Mouse (Mus musculus): Measurements from ENCODE around the gene Enpp4. TPM values are rescaled to one million over a fixed set of nuclear protein-coding genes. Genes with fewer than 3 reads are reported as not detected.

Enpp4 gene
- polyA plus RNA-seq, 1 experiment = 3.4 TPM

GRCm38 (mm10) chr17:44077146-44077842 lies 28.3 kb downstream of the Enpp4 start:
- Histone ChIP-seq H3K4me1 (ENCODE audit: control insufficient read depth, insufficient read depth, insufficient read length) (no peaks in the 10 kb centered on the region; the same call in 1 of the 2 replicates), H3K27me3 (ENCODE audit: control insufficient read depth, insufficient read depth, low read length) (peaks cover 2% of the 10 kb centered on the region; the same call in 1 of the 2 replicates), H3K27ac (ENCODE audit: insufficient read depth, low read length) (no peak overlapping the region), H3K4me3 (ENCODE audit: extremely low read depth, insufficient read depth, insufficient read length) (no peak overlapping the region), H3K36me3 (ENCODE audit: control insufficient read depth, insufficient read depth, low read length) (no peaks in the 10 kb centered on the region)
- no peak for TF ChIP-seq POLR2A (IDR thresholded peaks at IDR 0.05; ENCODE audit: low read depth, low read length)
- TF ChIP-seq CTCF (IDR thresholded peaks at IDR 0.05; ENCODE audit: extremely low read depth, insufficient read depth, insufficient read length, insufficient replicate concordance) = no peak
- DNase-seq (ENCODE audit: low read depth in 1 of 2, low spot score in 2 of 2) = no peak
- WGBS = 82% methylated on average over 12 of the region's 12 CpGs

DNA sequence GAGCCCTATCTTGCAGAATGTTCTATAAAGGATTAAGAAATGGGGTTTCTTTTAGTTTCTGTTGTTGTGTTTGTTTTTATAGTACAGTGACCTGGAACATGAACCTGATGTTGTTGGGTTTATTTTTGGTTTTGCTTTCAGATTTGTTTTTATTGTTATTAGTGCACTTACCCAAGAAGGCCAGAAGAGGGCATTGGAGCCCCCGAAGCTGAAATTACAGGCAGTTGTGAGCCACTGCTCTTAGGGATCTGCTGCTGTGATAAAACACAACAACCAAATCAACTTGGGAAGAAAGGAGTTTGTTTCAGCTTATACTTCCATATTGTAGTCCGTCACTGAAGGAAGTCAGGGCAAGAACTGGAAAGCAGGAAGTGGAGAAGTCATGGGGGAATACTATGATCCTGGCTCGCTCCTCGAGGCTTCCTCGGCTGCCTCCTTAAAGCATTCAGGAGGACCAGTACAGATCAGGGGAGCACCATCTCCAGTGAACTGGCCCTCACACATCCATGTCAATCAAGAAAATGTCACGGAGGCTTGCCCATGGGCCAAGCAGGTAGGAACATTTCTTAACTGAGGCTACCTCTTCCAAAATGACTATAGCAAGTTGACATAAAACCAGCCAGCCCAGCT lies 29.4 kb downstream of the Enpp4 start:
- H3K27ac ChIP-seq (ENCODE audit: insufficient read depth, low read length) = no peak overlapping the region
- peak in 1 of 2 experiments; percentile 3 for DNase-seq (ENCODE audit: low read depth in 1 of 2, low spot score in 2 of 2)
- no peaks in the 10 kb centered on the region for H3K36me3 ChIP-seq (ENCODE audit: control insufficient read depth, insufficient read depth, low read length)

DNA sequence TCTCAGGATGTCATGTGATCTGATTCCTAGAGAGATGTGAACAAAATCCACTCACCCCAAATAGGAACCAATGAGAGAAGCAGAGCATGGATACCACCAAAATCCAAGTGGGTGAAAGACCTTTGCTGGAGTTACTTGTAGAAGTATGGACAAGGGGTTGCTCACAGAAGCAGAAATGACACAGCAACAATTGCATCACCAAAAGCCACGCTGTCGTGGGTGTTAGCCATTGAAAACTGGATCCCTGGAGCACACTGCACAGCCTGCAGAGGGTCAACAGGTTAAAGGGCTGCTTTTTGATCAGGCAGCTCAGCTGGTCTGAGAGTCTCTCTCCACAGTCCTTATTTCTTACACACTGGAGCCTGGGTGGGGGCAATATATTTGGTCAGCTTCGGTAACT lies 30.0 kb downstream of the Enpp4 start:
- WGBS = 80% methylated on average over 3 of the region's 3 CpGs
- Histone ChIP-seq H3K4me1 (ENCODE audit: control insufficient read depth, insufficient read depth, insufficient read length) (no peaks in the 10 kb centered on the region; the same call in 1 of the 2 replicates), H3K27ac (ENCODE audit: insufficient read depth, low read length) (no peak overlapping the region), H3K36me3 (ENCODE audit: control insufficient read depth, insufficient read depth, low read length) (no peaks in the 10 kb centered on the region), H3K27me3 (ENCODE audit: control insufficient read depth, insufficient read depth, low read length) (peaks cover 2% of the 10 kb centered on the region; the same call in 1 of the 2 replicates), H3K4me3 (ENCODE audit: extremely low read depth, insufficient read depth, insufficient read length) (no peak overlapping the region)
- no peak for DNase-seq (ENCODE audit: low read depth in 1 of 2, low spot score in 2 of 2)
- TF ChIP-seq POLR2A (IDR thresholded peaks at IDR 0.05; ENCODE audit: low read depth, low read length) (no peak), CTCF (IDR thresholded peaks at IDR 0.05; ENCODE audit: extremely low read depth, insufficient read depth, insufficient read length, insufficient replicate concordance) (no peak)

More for the DNA sequence above, 29.4 kb downstream of the Enpp4 start:
- Histone ChIP-seq H3K27me3 (ENCODE audit: control insufficient read depth, insufficient read depth, low read length) (peaks cover 2% of the 10 kb centered on the region; the same call in 1 of the 2 replicates), H3K4me3 (ENCODE audit: extremely low read depth, insufficient read depth, insufficient read length) (no peak overlapping the region), H3K4me1 (ENCODE audit: control insufficient read depth, insufficient read depth, insufficient read length) (no peaks in the 10 kb centered on the region; the same call in 1 of the 2 replicates)
- 58% methylated on average over 6 of the region's 6 CpGs for WGBS
- TF ChIP-seq POLR2A (IDR thresholded peaks at IDR 0.05; ENCODE audit: low read depth, low read length) (no peak), CTCF (IDR thresholded peaks at IDR 0.05; ENCODE audit: extremely low read depth, insufficient read depth, insufficient read length, insufficient replicate concordance) (peak; percentile 29; the same call in 1 of the 2 replicates)

GRCm38 (mm10) chr17:44071680-44072079 lies 33.9 kb downstream of the Enpp4 start:
- Histone ChIP-seq H3K4me3 (ENCODE audit: extremely low read depth, insufficient read depth, insufficient read length) (no peak overlapping the region), H3K27ac (ENCODE audit: insufficient read depth, low read length) (no peak overlapping the region), H3K27me3 (ENCODE audit: control insufficient read depth, insufficient read depth, low read length) (no peaks in the 10 kb centered on the region), H3K4me1 (ENCODE audit: control insufficient read depth, insufficient read depth, insufficient read length) (no peaks in the 10 kb centered on the region), H3K36me3 (ENCODE audit: control insufficient read depth, insufficient read depth, low read length) (no peaks in the 10 kb centered on the region)
- no peak for DNase-seq (ENCODE audit: low read depth in 1 of 2, low spot score in 2 of 2)
- no peak for TF ChIP-seq POLR2A (IDR thresholded peaks at IDR 0.05; ENCODE audit: low read depth, low read length)
- TF ChIP-seq CTCF (IDR thresholded peaks at IDR 0.05; ENCODE audit: extremely low read depth, insufficient read depth, insufficient read length, insufficient replicate concordance) = no peak

- DNase-seq (ENCODE audit: low read depth in 1 of 2, low spot score in 2 of 2) = no peak
- 73% methylated on average over 6 of the region's 6 CpGs for WGBS
- H3K4me3 ChIP-seq (ENCODE audit: extremely low read depth, insufficient read depth, insufficient read length) = no peak overlapping the region
- H3K36me3 ChIP-seq (ENCODE audit: control insufficient read depth, insufficient read depth, low read length) = no peaks in the 10 kb centered on the region
- H3K4me1 ChIP-seq (ENCODE audit: control insufficient read depth, insufficient read depth, insufficient read length) = no peaks in the 10 kb centered on the region
- no peak overlapping the region for H3K27ac ChIP-seq (ENCODE audit: insufficient read depth, low read length)
- no peak for TF ChIP-seq CTCF (IDR thresholded peaks at IDR 0.05; ENCODE audit: extremely low read depth, insufficient read depth, insufficient read length, insufficient replicate concordance)
- TF ChIP-seq POLR2A (IDR thresholded peaks at IDR 0.05; ENCODE audit: low read depth, low read length) = no peak
- no peaks in the 10 kb centered on the region for H3K27me3 ChIP-seq (ENCODE audit: control insufficient read depth, insufficient read depth, low read length)
These were observed 36.7 kb downstream of the Enpp4 start for GRCm38 (mm10) chr17:44068876-44069275.

- 84% methylated on average over 5 of the region's 5 CpGs for WGBS
- no peaks in the 10 kb centered on the region for H3K4me1 ChIP-seq (ENCODE audit: control insufficient read depth, insufficient read depth, insufficient read length)
- DNase-seq (ENCODE audit: low read depth in 1 of 2, low spot score in 2 of 2) = no peak
These were observed 44.2 kb downstream of the Enpp4 start for GRCm38 (mm10) chr17:44061289-44061890.

More at GRCm38 (mm10) chr17:44061289-44061890, 44.2 kb downstream of the Enpp4 start:
- Histone ChIP-seq H3K4me3 (ENCODE audit: extremely low read depth, insufficient read depth, insufficient read length) (no peak overlapping the region), H3K36me3 (ENCODE audit: control insufficient read depth, insufficient read depth, low read length) (no peaks in the 10 kb centered on the region), H3K27ac (ENCODE audit: insufficient read depth, low read length) (no peak overlapping the region), H3K27me3 (ENCODE audit: control insufficient read depth, insufficient read depth, low read length) (no peaks in the 10 kb centered on the region)
- TF ChIP-seq CTCF (IDR thresholded peaks at IDR 0.05; ENCODE audit: extremely low read depth, insufficient read depth, insufficient read length, insufficient replicate concordance) = no peak
- no peak for TF ChIP-seq POLR2A (IDR thresholded peaks at IDR 0.05; ENCODE audit: low read depth, low read length)

Data from spleen, adult 2 months (tissue).